Mouse (Mus musculus) brain, embryonic 14.5 days (tissue): ENCODE results near the gene Inf2. TPM values are rescaled to one million over a fixed set of nuclear protein-coding genes. Genes with fewer than 3 reads are reported as not detected.

Experiments
- DNase-seq: peaks from one replicate; pipeline ENCODE4 v3.0.0-alpha.2; 2011; ENCODE audit warnings: low read depth
- CTCF ChIP-seq: fragments of 200-500 bp; IDR thresholded peaks from 2 replicates; pipeline ENCODE4 v1.5.1; 2012; ENCODE audit warnings: inconsistent platforms, mild to moderate bottlenecking, moderate library complexity, borderline replicate concordance; ENCODE audit not compliant: insufficient read depth, insufficient read length; ENCODE audit errors: extremely low read depth
- POLR2A ChIP-seq: fragments of 200-500 bp; IDR thresholded peaks from 2 replicates; pipeline ENCODE4 v1.6.1; 2012; ENCODE audit warnings: mild to moderate bottlenecking, inconsistent platforms, borderline replicate concordance; ENCODE audit not compliant: poor library complexity, insufficient read depth, insufficient read length, severe bottlenecking; ENCODE audit errors: extremely low read depth
- polyA plus RNA-seq: library from polyadenylated mRNA; depleted of rRNA; stranded (reverse); fragments of >200 nt; gene quantifications from 2 replicates; pipeline ENCODE4 v1.2.3, GENCODE M21; 2012

Inf2 gene
- polyA plus RNA-seq, 1 experiment = 8.4 TPM

- no peak for DNase-seq
- no peak for TF ChIP-seq POLR2A
- no peak for TF ChIP-seq CTCF
Observed at GRCm38 (mm10) chr12:112606998-112607397, 18.4 kb downstream of the Inf2 start.

GRCm38 (mm10) chr12:112609031-112609430 lies 20.4 kb downstream of the Inf2 start:
- no peak for TF ChIP-seq POLR2A
- no peak for TF ChIP-seq CTCF
- no peak for DNase-seq

DNA sequence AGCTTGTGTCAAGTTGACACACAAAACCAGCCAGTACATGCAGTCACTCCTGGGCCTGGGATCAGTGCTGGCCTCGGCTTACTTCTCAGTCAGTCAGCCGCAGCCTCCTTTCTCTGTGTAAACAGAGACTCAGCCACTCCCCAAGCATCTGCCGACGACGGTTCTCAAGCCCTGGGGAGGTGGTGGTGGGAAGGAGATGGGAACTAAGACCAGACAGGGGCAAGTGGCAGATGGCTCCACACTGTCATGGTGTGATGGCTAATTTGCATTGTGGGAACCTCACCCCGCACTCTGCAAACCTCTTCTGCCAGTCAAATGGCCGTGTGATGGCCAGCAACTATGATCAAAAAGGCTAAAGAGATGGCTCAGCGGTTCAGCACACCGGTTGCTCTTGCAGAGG lies 28.1 kb downstream of the Inf2 start:
- TF ChIP-seq CTCF (no peak), POLR2A (no peak)
- no peak for DNase-seq

DNA sequence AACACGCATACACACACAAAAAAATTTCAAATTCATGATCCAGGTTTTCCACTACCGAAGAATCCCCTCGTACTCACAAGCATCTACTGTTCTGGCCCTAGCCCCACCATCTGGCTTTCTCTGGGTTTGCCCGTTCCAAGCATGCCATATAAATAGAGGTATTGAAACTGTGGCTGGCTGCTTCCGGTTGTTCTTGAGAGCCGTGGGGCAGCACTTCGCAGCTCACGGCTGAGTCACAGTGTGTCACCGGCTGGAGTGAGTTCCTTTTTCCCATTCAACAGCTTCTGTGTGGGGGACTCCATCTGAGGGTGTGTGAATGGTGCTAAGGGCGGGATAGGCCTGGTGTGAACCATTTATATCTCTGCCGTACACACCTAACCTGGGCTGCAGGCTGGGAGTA lies 28.6 kb downstream of the Inf2 start:
- no peak for TF ChIP-seq CTCF
- no peak for TF ChIP-seq POLR2A
- DNase-seq = peak; percentile 28

- DNase-seq = peak; percentile 81
- TF ChIP-seq POLR2A = no peak
- TF ChIP-seq CTCF = peak; percentile 71
Observed at GRCm38 (mm10) chr12:112617898-112618380, 29.4 kb downstream of the Inf2 start.

- no peak for TF ChIP-seq CTCF
- TF ChIP-seq POLR2A = no peak
- no peak for DNase-seq
Observed at GRCm38 (mm10) chr12:112618981-112619685, 30.5 kb downstream of the Inf2 start.

GRCm38 (mm10) chr12:112619686-112620353 lies 31.2 kb downstream of the Inf2 start, which contains the start of gene Adssl1:
Gene Adssl1 (plus strand): TSS chr12:112620045.
- TF ChIP-seq CTCF (no peak), POLR2A (0 out of 2 replicates have a peak, but pooled peaks have one; percentile 24)
- peak; percentile 66 for DNase-seq

DNA sequence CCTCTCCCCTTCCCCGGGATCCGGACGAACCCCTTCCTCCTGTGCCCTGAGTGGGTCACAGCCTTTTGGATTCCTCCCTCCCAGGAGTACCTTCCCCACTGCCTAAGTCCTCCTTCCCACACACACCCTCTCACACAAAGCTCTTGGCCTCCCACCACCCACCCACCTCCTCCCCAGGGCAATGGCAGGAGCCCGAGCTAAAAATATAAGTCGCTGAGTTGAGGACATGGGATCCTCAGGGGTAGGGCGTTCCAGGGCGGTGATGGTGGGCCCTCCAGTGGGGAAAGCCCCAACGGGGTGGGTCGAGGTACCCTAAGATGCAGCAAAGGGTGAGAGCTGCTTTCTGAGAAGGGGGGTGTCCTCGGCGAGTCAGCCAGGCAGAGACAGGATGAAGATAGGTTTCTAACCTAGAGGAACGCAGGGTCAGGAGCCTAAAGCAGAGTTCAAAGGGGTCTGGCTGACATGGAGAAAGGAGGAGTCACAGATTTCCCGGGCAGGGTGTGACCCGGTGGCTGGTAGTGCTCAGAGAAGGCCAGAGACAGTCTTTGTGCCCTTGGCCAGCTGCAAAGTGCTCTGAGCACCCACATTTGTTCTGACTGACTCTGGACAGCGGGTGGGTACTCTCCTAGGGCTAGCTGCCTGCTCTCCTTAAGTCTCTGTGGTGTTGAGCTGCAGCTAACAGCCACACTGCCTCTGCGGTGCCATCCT lies 31.9 kb downstream of the Inf2 start:
- no peak for TF ChIP-seq CTCF
- no peak for TF ChIP-seq POLR2A
- no peak for DNase-seq

- TF ChIP-seq POLR2A (no peak), CTCF (no peak)
- DNase-seq = no peak
Observed at GRCm38 (mm10) chr12:112621900-112622299, 33.3 kb downstream of the Inf2 start.

DNA sequence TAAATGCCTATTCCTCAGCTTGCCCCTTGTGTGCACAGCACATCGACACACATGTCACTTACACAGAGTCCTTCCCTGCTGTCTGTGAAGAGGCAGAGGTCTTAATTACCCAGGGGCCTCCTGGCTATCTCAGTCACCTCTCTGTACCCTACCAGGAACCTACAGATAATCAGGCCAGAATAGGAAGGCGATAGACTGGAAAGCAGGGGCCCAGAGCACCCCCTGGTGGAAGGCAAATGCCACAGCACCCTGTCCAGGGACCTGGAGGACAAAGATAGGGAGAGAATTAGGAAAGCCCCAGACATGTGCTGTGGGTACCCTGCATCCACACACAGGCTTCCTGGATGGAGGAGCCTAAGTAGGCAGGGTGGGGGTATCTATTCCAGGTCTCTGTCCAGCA lies 35.2 kb downstream of the Inf2 start:
- no peak for TF ChIP-seq POLR2A
- peak; percentile 94 for TF ChIP-seq CTCF
- peak; percentile 62 for DNase-seq

DNA sequence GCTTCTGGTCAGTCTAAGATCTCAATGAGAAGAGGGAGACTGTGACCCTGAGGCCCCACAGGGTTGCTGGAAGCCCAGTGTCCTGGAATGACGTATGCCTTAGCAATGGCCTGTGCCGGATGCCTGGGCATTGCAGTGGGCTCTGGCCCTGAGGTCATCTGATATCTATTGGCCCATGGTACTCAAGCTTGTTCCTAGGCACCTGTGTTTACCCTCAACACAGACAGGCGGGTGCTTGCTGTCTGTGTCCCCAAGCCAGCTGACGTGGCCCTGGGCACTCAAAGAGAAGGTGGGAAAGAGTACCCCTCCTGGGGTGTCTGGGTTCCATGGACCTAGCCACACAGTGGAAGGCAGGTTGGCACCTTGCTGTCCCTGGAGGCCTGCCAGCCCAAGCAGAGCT lies 37.1 kb downstream of the Inf2 start:
- TF ChIP-seq POLR2A = no peak
- no peak for TF ChIP-seq CTCF

More for the DNA sequence above, 37.1 kb downstream of the Inf2 start:
- no peak for DNase-seq
